In the genomic region with DNA sequence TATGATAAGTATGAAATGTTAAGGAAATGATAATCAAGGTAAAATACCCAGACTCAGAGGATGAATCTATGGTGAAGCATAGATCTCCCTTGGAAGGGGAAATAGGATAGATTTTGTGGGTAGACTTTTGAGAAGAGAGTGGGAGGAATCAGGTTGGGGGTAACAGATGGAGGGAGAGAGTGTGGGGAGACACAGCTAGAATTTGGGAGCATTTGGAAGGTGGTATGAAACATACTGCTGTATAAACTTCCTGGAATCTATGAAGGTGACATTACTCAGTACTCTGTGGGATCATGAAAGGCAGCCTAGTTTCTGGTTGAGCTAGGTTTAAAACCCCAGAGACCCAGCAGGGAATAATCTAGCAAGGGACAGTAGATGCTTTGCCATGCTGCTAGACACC, we compare ENCODE assay signal across 28 mouse cellular contexts.
DNase-seq lines count a peak whose midpoint lies in the region; ATAC-seq and TF ChIP-seq lines count a peak whose summit lies in the region.
"Had no signal": no experiment of that assay in that cellular context is flagged by ENCODE, and none has a peak within 500 bp of the region (broad histone marks: within the 10 kb centered on the region; RNA-seq: fewer than 3 reads in every experiment).

No protein-coding gene starts in this region.

- no peak for DNase-seq in left cerebral cortex, adult 2 months (ENCODE audit: extremely low spot score in 1 of 2, low spot score in 2 of 2)
- DNase-seq in left cerebral cortex, postnatal 36 days (ENCODE audit: low spot score in 2 of 2): no peak
- DNase-seq in 3T3-L1 (ENCODE audit: low read depth, low spot score): peak; percentile 41
- DNase-seq in brain, adult 2 months (ENCODE audit: low read depth, low spot score): peak; percentile 70
- DNase-seq in telencephalon, adult 2 months (ENCODE audit: low read depth, low spot score): peak; percentile 48
- no peak for DNase-seq in cerebellum, postnatal 36 days
- DNase-seq: adrenal gland, postnatal 10 days; adrenal gland, postnatal 36 days; cerebellum, adult 11 months; cerebellum, adult 2 months; cerebellum, adult 9-11 months; cerebellum, postnatal 25 days; embryo, embryonic 11 days; gastrocnemius, postnatal 25 days; heart, adult 2 months; heart, postnatal 14 days; heart, postnatal 4 days had no signal

- intact Hi-C loops in left cerebral cortex, adult 2 months (cut with DNase I): no loop called here
- intact Hi-C loops in left cerebral cortex, postnatal 36 days (cut with DNase I): no loop called here

- H3K27ac ChIP-seq in left cerebral cortex, adult 2 months: peak overlapping the region; percentile 6; the same call in 1 of the 2 replicates
- H3K27ac ChIP-seq in kidney, embryonic 14.5 days (ENCODE audit: low read depth, low read length): no peak overlapping the region
- H3K27ac ChIP-seq: embryonic facial prominence, embryonic 10.5 days; embryonic facial prominence, embryonic 13.5 days; forebrain, embryonic 10.5 days; forebrain, embryonic 13.5 days; heart, adult 2 months; heart, embryonic 10.5 days; heart, embryonic 13.5 days; hindbrain, embryonic 14.5 days had no signal

- no peaks in the 10 kb centered on the region for H3K4me1 ChIP-seq in kidney, embryonic 14.5 days (ENCODE audit: control insufficient read depth, insufficient read depth, low read length)
- H3K4me1 ChIP-seq: embryonic facial prominence, embryonic 10.5 days; embryonic facial prominence, embryonic 13.5 days; forebrain, embryonic 10.5 days; forebrain, embryonic 13.5 days; heart, embryonic 10.5 days; heart, embryonic 13.5 days had no signal

- no peak overlapping the region for H3K9ac ChIP-seq in kidney, embryonic 14.5 days (ENCODE audit: low read depth, low read length)
- H3K9ac ChIP-seq: embryonic facial prominence, embryonic 13.5 days; forebrain, embryonic 13.5 days; heart, embryonic 13.5 days; hindbrain, embryonic 14.5 days had no signal

- no peak for ATAC-seq in kidney, embryonic 14.5 days (ENCODE audit: low FRiP score, low TSS enrichment)
- ATAC-seq: activated CD4-positive, CD25-positive, alpha-beta regulatory T cell, adult 4 months; CD4-positive, CD25-positive, alpha-beta regulatory T cell, adult 4 months; forebrain, embryonic 13.5 days; forebrain, embryonic 16.5 days had no signal

- no peak overlapping the region for H3K4me3 ChIP-seq in left cerebral cortex, adult 2 months
- H3K4me3 ChIP-seq in kidney, embryonic 14.5 days (ENCODE audit: low read length): no peak overlapping the region
- H3K4me3 ChIP-seq: embryonic facial prominence, embryonic 10.5 days; embryonic facial prominence, embryonic 13.5 days; forebrain, embryonic 10.5 days; forebrain, embryonic 13.5 days; heart, adult 2 months; heart, embryonic 10.5 days; heart, embryonic 13.5 days had no signal

- no peak overlapping the region for H3K4me2 ChIP-seq in kidney, embryonic 14.5 days (replicated peaks; ENCODE audit: low read depth, low read length)
- H3K4me2 ChIP-seq: embryonic facial prominence, embryonic 13.5 days; forebrain, embryonic 13.5 days; heart, embryonic 13.5 days; hindbrain, embryonic 14.5 days had no signal

- H3K27me3 ChIP-seq in kidney, embryonic 14.5 days (ENCODE audit: control insufficient read depth, insufficient read depth, low read length): no peaks in the 10 kb centered on the region
- H3K27me3 ChIP-seq: embryonic facial prominence, embryonic 13.5 days; forebrain, embryonic 13.5 days; heart, embryonic 13.5 days had no signal

- no peaks in the 10 kb centered on the region for H3K36me3 ChIP-seq in kidney, embryonic 14.5 days (ENCODE audit: control insufficient read depth, insufficient read depth, low read length)
- H3K36me3 ChIP-seq: embryonic facial prominence, embryonic 10.5 days; embryonic facial prominence, embryonic 13.5 days; forebrain, embryonic 10.5 days; heart, embryonic 10.5 days; heart, embryonic 13.5 days had no signal

- no peaks in the 10 kb centered on the region for H3K9me3 ChIP-seq in kidney, embryonic 14.5 days (ENCODE audit: control insufficient read depth, low read length)
- H3K9me3 ChIP-seq: embryonic facial prominence, embryonic 10.5 days; embryonic facial prominence, embryonic 13.5 days; forebrain, embryonic 10.5 days; forebrain, embryonic 13.5 days; heart, embryonic 10.5 days; heart, embryonic 13.5 days had no signal

- no peak for TF ChIP-seq CTCF in left cerebral cortex, adult 2 months (IDR thresholded peaks at IDR 0.05)

Comparison
In these comparisons a context has a peak if more than half of its experiments do, and no peak if none do; other contexts are left out.
1. DNase-seq: peak in 3T3-L1 (single experiment), brain, adult 2 months (single experiment) and telencephalon, adult 2 months (single experiment); none in left cerebral cortex, adult 2 months (0 of 2), left cerebral cortex, postnatal 36 days (0 of 2) and cerebellum, postnatal 36 days (0 of 2).